Mouse (Mus musculus): Measurements from ENCODE around the gene Olfr53. TPM values are rescaled to one million over a fixed set of nuclear protein-coding genes. Genes with fewer than 3 reads are reported as not detected.
"Not testable (repeated sequence)": the region's sequence is repeated elsewhere in the genome, so short reads cannot be mapped to it uniquely, and the experiment has no call there.

The Olfr53 gene
- polyA plus RNA-seq (2015; fragmentation: Nextera tagmentation; extraction: Ambion mirVana) = not detected in 2 replicates

DNA sequence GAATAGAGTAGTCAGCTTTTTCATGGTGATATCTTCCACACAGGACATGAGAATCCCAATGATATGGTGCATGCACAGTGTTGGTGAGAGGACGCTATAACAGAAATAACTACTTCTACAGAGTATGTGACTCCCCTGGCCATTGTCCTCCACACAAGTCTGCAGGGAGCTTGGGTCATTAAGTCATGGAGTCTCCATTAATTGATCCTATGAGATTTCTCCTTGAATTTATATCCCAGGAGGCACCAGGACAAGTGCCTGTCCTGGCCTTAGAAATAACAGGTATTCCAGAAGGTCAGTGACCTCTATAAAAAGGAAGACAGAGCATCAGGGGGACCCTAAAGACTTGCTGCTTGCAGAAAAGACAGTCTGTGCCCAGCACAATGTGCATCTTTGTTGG, at the start of gene Olfr53:
Gene Olfr53, plus strand, starts transcription at position 301 of the 400 bp plus-strand sequence.
- Histone ChIP-seq H3K4me1 (replicated peaks) (no peaks in the 10 kb centered on the region), H3K9me3 (replicated peaks) (no peaks in the 10 kb centered on the region), H3K27ac (no peak within 1 kb of the TSS), H3K9ac (no peak within 1 kb of the TSS), H3K27me3 (no peaks in the 10 kb centered on the region), H3K4me3 (replicated peaks) (no peak within 1 kb of the TSS), H3K4me2 (no peak within 1 kb of the TSS), H3K36me3 (no peaks in the 10 kb centered on the region)
- ATAC-seq (ENCODE audit: low read depth) (no peak), DNase-seq (no peak)
- WGBS (ENCODE audit: insufficient replicate concordance) = 56% methylated on average over 1 of the region's 1 CpGs

- not testable (repeated sequence) for ATAC-seq (ENCODE audit: low read depth)
Observed at GRCm38 (mm10) chr7:140600969-140601368, 45.3 kb upstream of the Olfr53 start, which contains the start of gene Olfr46. Gene Olfr46 (plus strand): TSS chr7:140601269.

DNA sequence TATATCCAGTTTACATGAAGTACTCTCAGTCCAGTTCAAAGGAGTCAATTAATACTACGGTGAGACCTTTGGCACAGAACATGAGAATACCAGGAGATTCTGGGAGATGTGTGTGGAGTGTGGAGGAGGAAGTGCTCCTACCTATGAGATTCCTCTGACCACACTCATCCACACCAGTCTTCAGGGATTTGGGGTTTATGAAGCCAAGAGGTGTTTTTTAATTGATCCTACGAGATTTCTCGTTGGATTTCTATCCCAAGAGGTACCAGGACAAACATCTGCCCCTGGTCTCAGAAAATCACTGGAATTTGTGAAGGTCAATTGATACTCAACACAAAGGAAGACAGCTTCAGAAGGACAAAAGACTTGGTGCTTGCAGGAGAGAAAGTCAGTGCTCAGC, 17.6 kb upstream of the Olfr53 start, which contains the start of gene Olfr61:
Gene Olfr61, plus strand, starts transcription at position 301 of the 400 bp plus-strand sequence.
- 62% methylated on average over 3 of the region's 3 CpGs for WGBS (ENCODE audit: insufficient replicate concordance)

More at GRCm38 (mm10) chr7:140600969-140601368, 45.3 kb upstream of the Olfr53 start, which contains the start of gene Olfr46:
- H3K27me3 ChIP-seq; H3K27ac ChIP-seq; H3K4me3 ChIP-seq (replicated peaks); H3K36me3 ChIP-seq; H3K9me3 ChIP-seq (replicated peaks); H3K9ac ChIP-seq; DNase-seq; H3K4me1 ChIP-seq (replicated peaks); H3K4me2 ChIP-seq: not testable (repeated sequence)
- 52% methylated on average over 2 of the region's 2 CpGs for WGBS (ENCODE audit: insufficient replicate concordance)

DNA sequence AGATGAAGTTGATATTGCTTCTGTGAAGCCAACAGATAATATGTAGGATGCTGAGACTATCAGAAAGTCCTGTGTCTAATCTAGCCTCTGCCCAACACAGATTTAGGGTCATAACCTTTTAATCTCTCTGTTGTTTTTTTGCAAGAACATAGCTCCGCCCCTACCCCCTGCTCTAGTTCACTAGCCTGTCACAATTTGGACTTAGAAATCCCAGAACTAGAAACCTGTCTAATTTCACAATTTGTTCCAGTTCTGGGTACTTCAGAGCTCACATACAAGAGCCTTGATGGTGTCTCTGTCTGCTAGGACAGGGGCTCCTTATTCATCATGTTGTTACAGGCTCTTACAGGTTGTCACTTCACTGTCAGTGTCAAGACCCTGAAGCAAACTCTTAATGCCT, 15.7 kb upstream of the Olfr53 start:
- Histone ChIP-seq H3K36me3 (no peaks in the 10 kb centered on the region), H3K4me3 (replicated peaks) (no peak overlapping the region), H3K4me1 (replicated peaks) (no peaks in the 10 kb centered on the region), H3K27ac (no peak overlapping the region), H3K4me2 (no peak overlapping the region), H3K27me3 (no peaks in the 10 kb centered on the region), H3K9me3 (replicated peaks) (no peaks in the 10 kb centered on the region), H3K9ac (no peak overlapping the region)
- DNase-seq (no peak), ATAC-seq (ENCODE audit: low read depth) (no peak)
- 23% methylated on average over 1 of the region's 1 CpGs for WGBS (ENCODE audit: insufficient replicate concordance)

More for the DNA sequence above, 17.6 kb upstream of the Olfr53 start, which contains the start of gene Olfr61:
- H3K27ac ChIP-seq; H3K27me3 ChIP-seq; H3K9me3 ChIP-seq (replicated peaks); H3K4me2 ChIP-seq; H3K4me1 ChIP-seq (replicated peaks); H3K36me3 ChIP-seq; ATAC-seq (ENCODE audit: low read depth); H3K4me3 ChIP-seq (replicated peaks); H3K9ac ChIP-seq; DNase-seq: not testable (repeated sequence)

- no peaks in the 10 kb centered on the region for H3K9me3 ChIP-seq (replicated peaks)
- no peaks in the 10 kb centered on the region for H3K27me3 ChIP-seq
- H3K4me1 ChIP-seq (replicated peaks) = no peaks in the 10 kb centered on the region
- H3K4me2 ChIP-seq = no peak within 1 kb of the TSS
- H3K4me3 ChIP-seq (replicated peaks) = no peak within 1 kb of the TSS
- DNase-seq (no peak), ATAC-seq (ENCODE audit: low read depth) (no peak)
- WGBS (ENCODE audit: insufficient replicate concordance) = 47% methylated on average over 4 of the region's 4 CpGs
- H3K36me3 ChIP-seq = no peaks in the 10 kb centered on the region
- no peak within 1 kb of the TSS for H3K9ac ChIP-seq
- no peak within 1 kb of the TSS for H3K27ac ChIP-seq
Observed at GRCm38 (mm10) chr7:140659630-140660029, 13.4 kb downstream of the Olfr53 start, which contains the start of gene Olfr539. Gene Olfr539 (plus strand): TSS chr7:140659930.

GRCm38 (mm10) chr7:140670693-140671092, 24.4 kb downstream of the Olfr53 start:
- H3K4me1 ChIP-seq (replicated peaks); H3K27me3 ChIP-seq; H3K9me3 ChIP-seq (replicated peaks); H3K9ac ChIP-seq; H3K4me2 ChIP-seq; ATAC-seq (ENCODE audit: low read depth); DNase-seq; H3K4me3 ChIP-seq (replicated peaks); H3K27ac ChIP-seq; H3K36me3 ChIP-seq: not testable (repeated sequence)
- 53% methylated on average over 3 of the region's 3 CpGs for WGBS (ENCODE audit: insufficient replicate concordance)

DNA sequence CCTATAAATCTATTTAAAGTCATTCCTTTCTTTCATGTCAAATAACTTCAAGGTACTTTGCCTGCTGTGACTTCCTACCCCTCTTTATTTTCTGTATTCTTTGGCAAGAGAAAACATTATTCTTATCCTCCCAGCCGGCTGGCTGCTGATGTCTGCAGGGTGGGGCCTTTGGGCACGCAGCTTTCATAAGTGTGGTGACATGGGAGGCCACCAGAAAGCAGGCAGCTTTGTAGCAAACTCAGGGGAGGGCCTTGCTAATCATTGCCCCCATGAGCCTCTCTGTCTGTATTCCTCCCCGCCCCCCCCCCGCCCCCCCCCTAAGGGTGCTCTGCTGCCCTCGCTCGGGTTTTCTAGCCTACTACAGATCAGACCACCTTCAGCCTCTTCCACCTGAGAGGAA, 29.6 kb downstream of the Olfr53 start:
- Histone ChIP-seq H3K36me3 (no peaks in the 10 kb centered on the region), H3K9ac (no peak overlapping the region), H3K4me3 (replicated peaks) (no peak overlapping the region), H3K4me2 (no peak overlapping the region), H3K27ac (no peak overlapping the region), H3K27me3 (no peaks in the 10 kb centered on the region), H3K4me1 (replicated peaks) (no peaks in the 10 kb centered on the region), H3K9me3 (replicated peaks) (no peaks in the 10 kb centered on the region)
- DNase-seq = no peak
- 8% methylated on average over 4 of the region's 6 CpGs for WGBS (ENCODE audit: insufficient replicate concordance)
- no peak for ATAC-seq (ENCODE audit: low read depth)

DNA sequence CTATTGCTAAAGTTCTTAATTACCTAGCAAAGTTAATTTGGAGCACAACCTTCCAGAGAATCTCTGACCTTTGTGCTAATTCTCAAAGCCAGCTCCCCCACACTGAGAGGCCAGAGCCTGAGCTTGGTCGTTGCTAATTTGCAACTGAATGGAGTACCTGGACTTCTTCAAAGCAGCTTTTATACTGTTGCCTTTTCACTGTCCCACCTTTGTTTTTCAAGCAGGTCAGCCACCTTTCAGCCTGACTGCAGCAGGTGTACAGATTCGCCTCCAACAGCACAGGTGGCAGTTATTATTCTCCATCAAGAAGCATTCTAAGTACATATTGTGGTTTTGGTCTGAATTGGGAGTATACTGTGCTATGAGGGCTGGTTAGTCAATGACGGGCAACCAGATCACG, 33.3 kb downstream of the Olfr53 start:
- H3K36me3 ChIP-seq; H3K9ac ChIP-seq; H3K9me3 ChIP-seq (replicated peaks); H3K4me1 ChIP-seq (replicated peaks); DNase-seq; H3K27ac ChIP-seq; H3K27me3 ChIP-seq; H3K4me3 ChIP-seq (replicated peaks); H3K4me2 ChIP-seq; ATAC-seq (ENCODE audit: low read depth): not testable (repeated sequence)
- WGBS (ENCODE audit: insufficient replicate concordance) = 47% methylated on average over 4 of the region's 4 CpGs

DNA sequence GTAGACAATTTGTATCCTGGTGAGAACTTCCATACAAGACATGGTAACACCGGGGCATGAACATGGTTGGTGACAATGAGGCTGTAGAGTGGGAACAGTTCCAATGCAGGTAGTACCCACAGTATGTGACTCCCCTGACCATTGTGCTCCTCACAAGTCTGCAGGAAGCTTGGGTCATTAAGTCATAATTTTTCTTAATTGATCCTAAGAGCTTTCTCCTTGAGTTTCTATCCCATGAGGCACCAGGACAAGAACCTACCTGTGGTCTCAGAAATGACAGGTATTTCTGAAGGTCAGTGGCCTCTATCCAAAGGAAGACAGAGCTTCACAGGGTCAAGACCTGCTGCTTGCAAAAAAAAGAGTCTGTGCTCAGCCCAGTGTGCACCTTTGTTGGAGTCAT, 35.4 kb downstream of the Olfr53 start, which contains the start of gene Olfr45:
Gene Olfr45, plus strand, starts transcription at position 301 of the 400 bp plus-strand sequence.
- no peak for ATAC-seq (ENCODE audit: low read depth)
- no peak for DNase-seq
- 73% methylated on average over 1 of the region's 1 CpGs for WGBS (ENCODE audit: insufficient replicate concordance)

GRCm38 (mm10) chr7:140696967-140697366, 50.7 kb downstream of the Olfr53 start, which contains the start of gene Olfr541:
Gene Olfr541 (plus strand): TSS chr7:140697267.
- H3K9ac ChIP-seq = no peak within 1 kb of the TSS
- ATAC-seq (ENCODE audit: low read depth) (no peak), DNase-seq (no peak)
- no peaks in the 10 kb centered on the region for H3K27me3 ChIP-seq
- H3K4me1 ChIP-seq (replicated peaks) = no peaks in the 10 kb centered on the region
- no peak within 1 kb of the TSS for H3K4me3 ChIP-seq (replicated peaks)
- no peaks in the 10 kb centered on the region for H3K36me3 ChIP-seq
- H3K4me2 ChIP-seq = no peak within 1 kb of the TSS
- no peaks in the 10 kb centered on the region for H3K9me3 ChIP-seq (replicated peaks)
- no peak within 1 kb of the TSS for H3K27ac ChIP-seq

More for the DNA sequence above, 35.4 kb downstream of the Olfr53 start, which contains the start of gene Olfr45:
- Histone ChIP-seq H3K4me1 (replicated peaks) (no peaks in the 10 kb centered on the region), H3K27ac (no peak within 1 kb of the TSS), H3K4me3 (replicated peaks) (no peak within 1 kb of the TSS), H3K9me3 (replicated peaks) (no peaks in the 10 kb centered on the region), H3K27me3 (no peaks in the 10 kb centered on the region), H3K36me3 (no peaks in the 10 kb centered on the region), H3K4me2 (no peak within 1 kb of the TSS), H3K9ac (no peak within 1 kb of the TSS)

Data from liver, embryonic 13.5 days (tissue).